Mouse (Mus musculus) forebrain, embryonic 16.5 days (tissue): ENCODE measurements at regions not wholly inside any gene's neighbourhood (a gene's known extent, or its start where the extent isn't known, plus 50 kb on each side); places are given as distances from the start of the nearest gene placed in this dataset.

ENCODE experiments used
- ATAC-seq: fragments of 200-750 bp; cut with Nextera tagmentation; 2 replicates; pipeline ENCODE4 v1.8.0; 2017; ENCODE audit warnings: mild to moderate bottlenecking, moderate library complexity
- H3K27ac ChIP-seq: fragments of 300-500 bp; sonication (generic); 2 replicates; pipeline ENCODE4 v1.5.1; 2014; ENCODE audit warnings: low read length, control low read depth
- H3K27me3 ChIP-seq: fragments of 300-500 bp; sonication (generic); replicated peaks from 2 replicates; pipeline ENCODE4 v1.6.1; 2014; ENCODE audit warnings: low read length; ENCODE audit not compliant: control insufficient read depth, insufficient read depth
- H3K36me3 ChIP-seq: fragments of 300-500 bp; sonication (generic); 2 replicates; pipeline ENCODE4 v1.6.1; 2014; ENCODE audit not compliant: control insufficient read depth, insufficient read depth
- H3K4me1 ChIP-seq: fragments of 300-500 bp; sonication (generic); replicated peaks from 2 replicates; pipeline ENCODE4 v1.6.1; 2014; ENCODE audit warnings: low read length; ENCODE audit not compliant: control insufficient read depth, insufficient read depth
- H3K4me2 ChIP-seq: fragments of 300-500 bp; sonication (generic); 2 replicates; pipeline ENCODE4 v1.6.1; 2014; ENCODE audit warnings: mild to moderate bottlenecking, low read length, control low read depth
- H3K4me3 ChIP-seq: fragments of 300-500 bp; sonication (generic); replicated peaks from 2 replicates; pipeline ENCODE4 v1.5.1; 2014; ENCODE audit warnings: mild to moderate bottlenecking, low read length, control low read depth
- H3K9ac ChIP-seq: fragments of 300-500 bp; sonication (generic); replicated peaks from 2 replicates; pipeline ENCODE4 v1.6.1; 2014; ENCODE audit warnings: low read depth, low read length, control low read depth
- H3K9me3 ChIP-seq: fragments of 300-500 bp; sonication (generic); 2 replicates; pipeline ENCODE4 v1.6.1; 2016; ENCODE audit warnings: low read length; ENCODE audit not compliant: control insufficient read depth
- WGBS: fragments of 180-500 bp; shearing (Covaris S2); extraction: QIAGEN DNeasy Blood & Tissue Kit; methylation state at CpG from one replicate; pipeline ENCODE4 v1.1.7; 2014; 5-methylcytosine and 5-hydroxymethylcytosine counted together

DNA sequence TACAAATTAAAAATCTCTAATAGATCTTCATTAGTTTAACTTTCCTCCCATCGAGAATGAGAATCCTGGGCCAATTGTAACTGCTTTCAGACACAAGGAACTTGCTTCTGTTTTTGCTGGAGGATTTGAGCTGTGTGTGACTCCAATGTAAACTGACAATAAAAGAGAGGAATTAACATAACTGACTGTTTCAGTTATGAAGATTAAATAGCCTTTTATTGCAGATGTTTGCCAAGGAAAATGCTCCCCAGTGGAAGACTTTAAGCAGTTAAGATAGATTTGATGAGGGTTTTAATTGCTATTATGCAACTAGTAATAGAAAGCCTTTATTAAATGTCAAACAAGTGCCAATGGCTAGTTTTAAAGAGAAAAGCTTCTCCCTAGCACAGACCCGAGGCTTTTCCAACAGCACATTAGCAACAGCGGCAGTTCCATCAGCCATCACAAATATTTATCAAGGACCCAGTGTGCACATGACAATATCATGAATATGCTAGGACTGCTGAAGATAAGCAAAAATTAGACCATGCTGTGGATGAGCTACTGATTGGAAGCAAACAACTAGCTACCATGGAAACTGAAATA lies 398.6 kb upstream of the Dmac1 start:
- H3K4me2 ChIP-seq: no peak overlapping the region
- H3K27me3 ChIP-seq: no peaks in the 10 kb centered on the region
- no peak overlapping the region for H3K27ac ChIP-seq
- no peak overlapping the region for H3K4me3 ChIP-seq
- no peaks in the 10 kb centered on the region for H3K36me3 ChIP-seq
- ATAC-seq: peak; percentile 18; the same call in 1 of the 2 replicates
- no peaks in the 10 kb centered on the region for H3K9me3 ChIP-seq
- no peak overlapping the region for H3K9ac ChIP-seq
- 36% methylated on average over 3 of the region's 3 CpGs for WGBS
- no peaks in the 10 kb centered on the region for H3K4me1 ChIP-seq

- ATAC-seq: no peak
- no peak overlapping the region for H3K27ac ChIP-seq
Measured at GRCm38 (mm10) chr4:75641046-75641445, 362.9 kb upstream of the Dmac1 start.

DNA sequence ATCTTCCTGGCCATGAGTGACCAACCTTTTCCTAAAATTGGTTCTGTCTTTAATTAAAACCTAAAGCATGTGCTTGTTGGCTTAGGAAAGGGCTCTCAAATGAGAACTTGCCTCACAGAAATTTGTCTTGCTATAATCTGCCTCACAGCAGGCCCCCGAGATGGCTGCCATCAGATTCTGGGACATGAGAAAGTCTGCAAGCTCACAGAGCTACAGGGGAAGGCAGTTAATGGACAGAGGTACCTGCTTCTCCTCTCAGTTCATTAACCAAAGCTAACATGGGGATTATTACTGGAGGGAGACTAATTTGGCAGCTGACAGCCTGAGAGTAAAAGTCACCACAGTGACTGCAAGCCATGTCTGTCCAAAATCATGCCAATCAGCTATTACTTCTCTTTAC lies 358.5 kb upstream of the Dmac1 start:
- no peak for ATAC-seq
- Histone ChIP-seq H3K4me3 (no peak overlapping the region), H3K9me3 (no peaks in the 10 kb centered on the region; the same call in 1 of the 2 replicates), H3K4me2 (no peak overlapping the region), H3K27me3 (no peaks in the 10 kb centered on the region), H3K4me1 (no peaks in the 10 kb centered on the region), H3K9ac (no peak overlapping the region), H3K27ac (no peak overlapping the region), H3K36me3 (no peaks in the 10 kb centered on the region)
- 29% methylated on average over 1 of the region's 1 CpGs for WGBS

More at GRCm38 (mm10) chr4:75641046-75641445, 362.9 kb upstream of the Dmac1 start:
- no peaks in the 10 kb centered on the region for H3K27me3 ChIP-seq
- no peak overlapping the region for H3K9ac ChIP-seq
- H3K4me3 ChIP-seq: no peak overlapping the region
- H3K36me3 ChIP-seq: no peaks in the 10 kb centered on the region
- H3K4me1 ChIP-seq: no peaks in the 10 kb centered on the region
- H3K9me3 ChIP-seq: no peaks in the 10 kb centered on the region; the same call in 1 of the 2 replicates
- H3K4me2 ChIP-seq: no peak overlapping the region

DNA sequence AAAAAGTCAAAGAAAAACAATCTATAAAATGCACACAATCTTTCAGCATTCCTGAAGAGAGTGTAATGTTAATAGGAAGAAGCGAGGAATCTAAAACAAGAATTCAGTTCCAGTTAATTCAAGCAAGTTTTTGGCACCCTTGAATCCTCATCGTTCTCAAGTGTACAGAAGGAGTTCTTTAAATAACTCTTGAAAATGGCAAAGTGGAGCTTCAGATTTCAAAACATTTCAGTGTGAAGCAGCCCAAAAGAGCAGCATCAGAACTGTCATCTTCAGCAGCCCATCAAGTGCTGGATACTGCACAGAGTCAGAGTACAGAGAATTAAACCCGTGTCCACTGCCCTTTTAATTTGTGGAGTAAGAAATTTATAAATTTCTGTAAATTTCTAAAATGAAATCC lies 311.8 kb upstream of the Dmac1 start:
- Histone ChIP-seq H3K9ac (no peak overlapping the region), H3K27ac (no peak overlapping the region), H3K4me2 (no peak overlapping the region), H3K4me1 (no peaks in the 10 kb centered on the region), H3K9me3 (no peaks in the 10 kb centered on the region), H3K4me3 (no peak overlapping the region), H3K27me3 (no peaks in the 10 kb centered on the region), H3K36me3 (no peaks in the 10 kb centered on the region)
- WGBS: 73% methylated on average over 3 of the region's 3 CpGs
- ATAC-seq: no peak

DNA sequence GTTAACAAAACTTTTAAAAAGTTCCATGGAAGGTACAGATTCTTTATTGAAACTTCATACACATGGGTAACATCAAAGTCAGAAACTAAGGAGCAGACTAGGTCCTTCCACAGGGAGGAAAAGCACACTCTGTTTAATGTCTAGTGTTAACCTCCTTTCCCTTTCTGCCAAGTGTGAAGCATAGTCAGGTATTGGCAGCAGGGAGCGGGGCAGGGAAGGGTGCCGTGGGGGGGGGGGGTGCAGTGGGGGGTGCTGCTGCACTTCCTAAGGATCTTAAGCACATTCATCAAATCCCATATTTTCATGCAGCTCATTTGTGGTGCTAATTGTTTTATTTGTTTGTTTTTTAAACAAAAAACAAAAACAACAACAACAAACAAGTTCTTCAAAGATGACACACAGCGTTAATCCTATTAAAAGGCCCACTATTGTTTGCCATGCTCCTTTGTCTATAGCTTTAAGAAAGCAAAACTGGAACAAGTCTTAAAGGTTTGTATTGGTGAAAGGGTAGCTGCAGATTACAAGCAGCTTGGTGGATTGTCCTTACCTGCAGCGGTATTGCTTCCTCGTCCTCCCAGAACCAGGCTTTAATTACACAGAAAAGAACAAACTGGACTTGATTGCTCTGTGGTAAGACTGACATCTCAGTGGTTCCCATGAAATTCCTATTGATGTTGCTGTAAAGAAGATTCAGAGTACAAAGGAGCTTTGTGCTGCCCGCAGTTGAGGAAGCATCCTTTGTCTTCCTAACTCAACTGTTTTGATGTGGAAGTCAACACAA lies 310.2 kb upstream of the Dmac1 start:
- no peak for ATAC-seq

GRCm38 (mm10) chr4:75579865-75580264 lies 301.8 kb upstream of the Dmac1 start:
- WGBS: 90% methylated on average over 1 of the region's 1 CpGs
- Histone ChIP-seq H3K27me3 (no peaks in the 10 kb centered on the region), H3K4me1 (no peaks in the 10 kb centered on the region), H3K36me3 (no peaks in the 10 kb centered on the region), H3K4me2 (no peak overlapping the region), H3K4me3 (no peak overlapping the region), H3K27ac (no peak overlapping the region), H3K9ac (no peak overlapping the region), H3K9me3 (no peaks in the 10 kb centered on the region)
- no peak for ATAC-seq

More for the DNA sequence above, 310.2 kb upstream of the Dmac1 start:
- Histone ChIP-seq H3K27me3 (no peaks in the 10 kb centered on the region), H3K4me1 (no peaks in the 10 kb centered on the region), H3K4me3 (no peak overlapping the region), H3K9ac (no peak overlapping the region), H3K9me3 (no peaks in the 10 kb centered on the region), H3K36me3 (no peaks in the 10 kb centered on the region), H3K27ac (no peak overlapping the region), H3K4me2 (no peak overlapping the region)
- WGBS: 20% methylated on average over 6 of the region's 6 CpGs

GRCm38 (mm10) chr4:75572603-75573002 lies 294.5 kb upstream of the Dmac1 start:
- H3K9ac ChIP-seq: no peak overlapping the region
- no peak overlapping the region for H3K4me2 ChIP-seq
- H3K36me3 ChIP-seq: no peaks in the 10 kb centered on the region
- no peak overlapping the region for H3K27ac ChIP-seq
- no peak for ATAC-seq
- H3K27me3 ChIP-seq: no peaks in the 10 kb centered on the region
- H3K4me1 ChIP-seq: no peaks in the 10 kb centered on the region
- no peak overlapping the region for H3K4me3 ChIP-seq
- H3K9me3 ChIP-seq: no peaks in the 10 kb centered on the region

DNA sequence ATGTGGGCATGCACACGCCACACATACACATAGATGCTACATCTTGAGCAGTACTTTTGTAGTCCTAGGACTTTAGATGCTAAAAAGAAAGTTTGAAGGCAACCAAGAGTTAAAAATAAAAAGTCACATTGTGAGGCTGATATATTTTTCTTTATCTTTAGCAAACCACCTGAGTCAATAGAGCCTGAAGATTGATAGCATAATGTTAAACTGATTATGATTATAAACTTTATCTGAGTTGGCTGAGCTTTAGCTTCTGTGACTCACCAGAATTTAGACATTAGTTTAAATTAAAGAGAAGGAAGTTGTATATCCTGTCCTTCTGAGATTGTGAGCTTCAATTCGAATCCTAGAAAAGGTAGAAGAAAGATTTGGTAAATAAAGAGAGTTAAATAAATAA lies 289.5 kb upstream of the Dmac1 start:
- Histone ChIP-seq H3K27me3 (no peaks in the 10 kb centered on the region), H3K4me3 (no peak overlapping the region), H3K4me2 (no peak overlapping the region), H3K9ac (no peak overlapping the region), H3K27ac (no peak overlapping the region), H3K9me3 (no peaks in the 10 kb centered on the region), H3K4me1 (peaks cover under 1% of the 10 kb centered on the region; the same call in 1 of the 2 replicates), H3K36me3 (no peaks in the 10 kb centered on the region)
- ATAC-seq: no peak
- 94% methylated on average over 2 of the region's 2 CpGs for WGBS

- Histone ChIP-seq H3K36me3 (no peaks in the 10 kb centered on the region), H3K4me2 (no peak overlapping the region), H3K27me3 (no peaks in the 10 kb centered on the region), H3K9ac (no peak overlapping the region), H3K4me1 (peaks cover 9% of the 10 kb centered on the region), H3K27ac (peak overlapping the region; percentile 75), H3K4me3 (no peak overlapping the region), H3K9me3 (no peaks in the 10 kb centered on the region)
- peak; percentile 93 for ATAC-seq
- 0% methylated on average over 4 of the region's 4 CpGs for WGBS
Measured at GRCm38 (mm10) chr4:75562480-75562879, 284.4 kb upstream of the Dmac1 start.
